Mouse (Mus musculus) myocyte (in vitro differentiated cells): ENCODE data around the gene Plgrkt.

Source experiments
- CEBPB ChIP-seq: IDR thresholded peaks from 2 replicates; pipeline ENCODE4 v1.6.1; 2011; ENCODE audit warnings: mild to moderate bottlenecking, moderate library complexity; ENCODE audit not compliant: poor library complexity, insufficient read depth, severe bottlenecking
- E2F4 ChIP-seq: IDR thresholded peaks from one replicate; pipeline ENCODE4 v1.6.1; 2011; ENCODE audit warnings: mild to moderate bottlenecking, control low read depth, moderate library complexity; ENCODE audit not compliant: insufficient read depth
- POLR2A ChIP-seq: IDR thresholded peaks from one replicate; pipeline ENCODE4 v1.6.1; 2011; ENCODE audit warnings: low read depth, mild to moderate bottlenecking, control low read depth, moderate library complexity; ENCODE audit not compliant: insufficient read length
- SRF ChIP-seq: IDR thresholded peaks from one replicate; pipeline ENCODE4 v1.6.1; 2011; ENCODE audit warnings: low read depth; ENCODE audit not compliant: control insufficient read depth, insufficient read length
- USF1 ChIP-seq: IDR thresholded peaks from one replicate; pipeline ENCODE4 v1.6.1; 2011; ENCODE audit warnings: low read depth, mild to moderate bottlenecking, control low read depth, moderate library complexity

GRCm38 (mm10) chr19:29366969-29367622 lies at the start of gene Plgrkt, which contains the start of gene Cd274:
- TF ChIP-seq POLR2A (no peak), USF1 (no peak), E2F4 (no peak), SRF (no peak), CEBPB (no peak)
